Mouse (Mus musculus) lung, adult 2 months (tissue): ENCODE results near the gene Sergef. TPM values are rescaled to one million over a fixed set of nuclear protein-coding genes. Genes with fewer than 3 reads are reported as not detected.
"Not testable (repeated sequence)": the region's sequence is repeated elsewhere in the genome, so short reads cannot be mapped to it uniquely, and the experiment has no call there.

Experiments
- DNase-seq: peaks from one replicate; pipeline ENCODE4 v3.0.0; 2022
- H3K4me1 ChIP-seq: fragments of 200-500 bp; 2 replicates; pipeline ENCODE4 v1.6.1; 2011; ENCODE audit warnings: low read length; ENCODE audit not compliant: control insufficient read depth, insufficient read depth
- H3K4me3 ChIP-seq: fragments of 200-500 bp; replicated peaks from 2 replicates; pipeline ENCODE3; 2011; ENCODE audit warnings: low read depth, mild to moderate bottlenecking, control low read depth, low read length; ENCODE audit errors: extremely low read depth
- CTCF ChIP-seq: fragments of 200-500 bp; IDR thresholded peaks from 2 replicates; pipeline ENCODE4 v1.5.1; 2011; ENCODE audit warnings: mild to moderate bottlenecking, low read length, control low read depth; ENCODE audit not compliant: insufficient read depth
- POLR2A ChIP-seq: fragments of 200-500 bp; IDR thresholded peaks from 2 replicates; pipeline ENCODE4 v1.6.1; 2011; ENCODE audit warnings: low read depth, mild to moderate bottlenecking, control low read depth, low read length, borderline replicate concordance; ENCODE audit errors: extremely low read depth
- WGBS: fragments of 180-500 bp; shearing (Covaris S2); methylation state at CpG from one replicate; pipeline ENCODE4 v1.1.7; 2018; 5-methylcytosine and 5-hydroxymethylcytosine counted together
- polyA plus RNA-seq: library from polyadenylated mRNA; depleted of rRNA; stranded (reverse); fragments of >200 nt; gene quantifications from 2 replicates; pipeline ENCODE4 v1.2.3, GENCODE M21; 2012

Sergef gene
- polyA plus RNA-seq, 1 experiment = 9.5 TPM

DNA sequence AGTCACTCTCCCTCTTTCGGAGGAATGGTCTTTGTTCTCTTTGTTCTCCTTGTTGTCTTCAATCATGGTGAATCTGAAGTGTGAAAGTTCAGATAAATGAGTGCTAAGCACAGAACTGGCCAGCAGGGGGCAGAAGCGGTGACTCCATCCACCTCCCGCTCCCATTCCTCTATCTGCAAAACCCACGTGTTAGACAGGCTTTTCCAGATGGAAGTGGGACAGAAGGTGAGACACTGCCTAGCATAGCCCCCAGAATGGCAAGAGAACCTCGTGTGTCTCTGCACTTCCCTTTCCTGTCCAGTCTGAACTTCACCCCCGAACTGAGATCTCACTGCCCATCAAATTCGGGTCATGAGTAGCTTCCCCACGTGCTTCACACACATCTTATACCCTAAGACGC lies 25.6 kb upstream of the Sergef start:
- Histone ChIP-seq H3K4me3 (no peak overlapping the region), H3K4me1 (no peaks in the 10 kb centered on the region)
- TF ChIP-seq CTCF (peak; percentile 51), POLR2A (no peak)
- 31% methylated on average over 9 of the region's 9 CpGs for WGBS
- DNase-seq = peak; percentile 8

DNA sequence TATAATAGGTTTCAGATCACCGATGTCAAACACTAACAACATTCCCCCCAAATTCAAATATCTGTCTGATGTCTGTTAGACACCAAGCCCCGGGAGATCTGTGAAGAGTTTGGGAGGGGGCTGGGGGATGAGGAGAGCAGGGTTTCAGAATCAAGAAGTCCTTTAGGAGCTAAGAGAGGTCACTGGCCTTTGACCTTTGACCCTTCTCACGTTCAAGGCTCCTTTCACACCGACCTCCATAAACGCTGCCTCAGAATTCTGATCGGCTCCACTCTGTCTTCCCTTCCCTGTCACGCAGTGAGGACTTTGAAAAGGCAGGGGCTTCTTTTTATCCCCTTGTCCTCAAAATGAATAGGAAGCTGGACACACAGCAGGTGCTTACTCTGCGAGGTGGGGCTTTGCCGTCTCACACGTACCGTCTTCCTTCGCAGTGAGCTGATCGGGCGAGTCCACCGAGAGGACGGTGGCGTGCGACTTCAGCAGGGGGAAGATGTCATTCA lies 22.0 kb upstream of the Sergef start:
- no peak for DNase-seq

DNA sequence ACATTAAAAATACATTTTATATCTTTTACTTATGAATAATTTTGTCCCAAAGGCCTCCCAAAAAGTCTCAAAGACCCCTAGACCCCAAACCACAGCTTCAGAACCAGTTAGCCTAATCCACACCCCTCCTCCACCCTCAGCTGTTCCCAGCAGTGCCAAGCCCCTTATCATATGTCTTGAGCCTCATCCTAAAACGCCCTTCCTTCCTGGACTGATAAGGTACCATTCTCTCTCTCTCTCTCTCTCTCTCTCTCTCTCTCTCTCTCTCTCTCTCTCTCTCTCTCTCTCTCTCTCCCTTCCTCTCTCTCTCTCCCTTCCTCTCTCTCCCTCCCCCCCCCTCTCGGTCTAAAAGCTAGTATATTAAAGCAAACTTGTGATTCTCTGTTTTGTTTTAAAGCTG lies 12.7 kb upstream of the Sergef start:
- Histone ChIP-seq H3K4me3 (no peak overlapping the region), H3K4me1 (no peaks in the 10 kb centered on the region)
- WGBS = 44% methylated on average over 2 of the region's 2 CpGs
- TF ChIP-seq POLR2A (no peak), CTCF (no peak)
- DNase-seq = no peak

More for the DNA sequence above, 22.0 kb upstream of the Sergef start:
- Histone ChIP-seq H3K4me3 (no peak overlapping the region), H3K4me1 (no peaks in the 10 kb centered on the region)
- no peak for TF ChIP-seq POLR2A
- no peak for TF ChIP-seq CTCF
- 55% methylated on average over 18 of the region's 18 CpGs for WGBS

DNA sequence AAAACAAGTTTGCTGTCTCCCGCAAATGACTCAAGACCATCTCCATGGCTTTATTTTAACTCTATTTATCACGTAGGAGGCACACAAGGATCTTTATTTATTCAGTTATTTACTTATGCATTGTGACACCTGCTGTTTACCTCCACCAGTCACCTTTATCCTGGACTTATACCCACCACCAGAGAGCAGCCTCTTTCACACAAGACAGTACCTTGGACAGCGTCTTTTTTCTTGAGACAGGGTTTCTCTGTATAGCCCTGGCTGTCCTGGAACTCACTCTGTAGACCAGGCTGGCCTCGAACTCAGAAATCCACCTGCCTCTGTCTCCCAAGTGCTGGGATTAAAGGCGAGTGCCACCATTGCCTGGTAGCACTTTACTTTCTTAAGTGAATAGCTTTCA lies 10.6 kb upstream of the Sergef start:
- not testable (repeated sequence) for DNase-seq, H3K4me1 ChIP-seq, H3K4me3 ChIP-seq
- 38% methylated on average over 5 of the region's 5 CpGs for WGBS

DNA sequence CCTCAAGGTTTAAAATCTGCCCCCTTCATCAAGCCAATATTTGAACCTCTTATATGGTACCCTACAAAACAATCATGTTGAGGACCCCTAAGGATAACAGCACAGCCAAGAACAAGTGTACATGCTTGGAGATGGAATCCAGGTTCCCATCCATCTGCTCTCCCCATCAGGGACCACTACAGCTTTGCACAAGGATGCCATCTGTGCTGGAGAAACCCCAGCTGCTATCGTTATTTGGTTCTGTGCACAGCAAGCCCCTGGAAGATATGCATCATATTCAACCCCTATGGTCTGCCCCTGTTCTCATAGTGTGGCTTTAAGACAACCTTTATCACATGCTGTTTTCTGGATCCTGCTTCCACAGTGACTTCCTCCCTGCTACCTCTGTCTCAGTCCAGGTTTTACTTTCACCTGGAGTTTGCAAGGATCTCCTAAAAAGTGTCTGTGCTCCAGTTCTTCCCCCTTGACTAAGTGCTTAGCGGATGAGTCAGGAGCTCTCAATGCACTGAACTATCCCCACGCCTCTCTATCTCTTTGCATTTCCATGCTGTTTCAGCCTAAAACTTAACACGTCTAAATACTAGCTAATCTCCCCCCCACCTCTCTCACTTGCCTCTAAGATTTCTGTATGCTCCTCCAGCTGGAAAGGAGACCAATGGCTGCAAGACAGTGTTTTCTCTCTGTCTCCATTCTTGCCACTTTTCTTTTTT lies 9.0 kb upstream of the Sergef start:
- TF ChIP-seq CTCF (no peak), POLR2A (no peak)
- 66% methylated on average over 4 of the region's 4 CpGs for WGBS
- Histone ChIP-seq H3K4me3 (no peak overlapping the region), H3K4me1 (no peaks in the 10 kb centered on the region)
- DNase-seq = no peak

DNA sequence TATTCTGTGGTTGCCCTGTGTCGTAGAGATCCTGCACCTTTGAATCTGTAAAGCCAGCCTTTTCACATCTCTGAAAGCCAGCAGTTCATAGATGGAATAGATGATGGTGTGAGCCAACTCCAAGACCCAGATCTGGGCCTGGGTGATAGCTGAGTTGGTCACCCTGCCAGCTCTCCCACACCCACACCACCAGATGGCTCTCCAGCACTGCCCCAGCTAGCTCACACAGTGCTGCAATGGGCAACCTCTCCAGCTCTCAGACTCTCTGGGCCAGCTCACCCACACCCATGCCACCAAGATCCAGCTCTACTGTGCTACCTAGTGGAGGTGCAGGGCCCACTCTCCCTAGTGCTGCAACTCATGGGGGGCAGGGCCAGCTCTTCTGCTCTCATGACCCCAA lies 3.6 kb upstream of the Sergef start:
- TF ChIP-seq CTCF = no peak
- no peak for TF ChIP-seq POLR2A
- H3K4me1 ChIP-seq = peaks cover 6% of the 10 kb centered on the region
- DNase-seq = no peak
- WGBS = 85% methylated on average over 1 of the region's 1 CpGs
- H3K4me3 ChIP-seq = no peak overlapping the region

DNA sequence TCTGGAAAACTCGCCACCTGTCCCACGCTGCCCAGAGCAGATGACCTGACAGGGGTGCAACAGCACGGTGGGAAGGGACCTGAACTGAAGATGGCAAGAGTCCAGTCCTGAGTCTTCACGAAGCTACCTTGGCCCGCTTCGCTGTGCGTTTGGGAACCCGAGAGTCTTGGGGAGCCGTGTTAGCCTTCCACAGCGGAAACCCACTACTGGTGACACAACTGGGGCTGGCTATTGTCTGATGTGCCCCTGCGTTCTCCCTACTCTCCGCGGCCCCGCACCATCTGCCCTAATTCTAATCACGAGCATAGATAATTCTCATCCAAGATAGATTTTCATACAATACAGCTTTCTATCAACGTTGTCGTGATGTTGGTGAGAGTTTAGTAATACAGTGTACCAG lies 455 bp upstream of the Sergef start:
- TF ChIP-seq POLR2A (no peak), CTCF (no peak)
- Histone ChIP-seq H3K4me1 (peaks cover 6% of the 10 kb centered on the region), H3K4me3 (peak overlapping the region; percentile 62)
- no peak for DNase-seq
- 12% methylated on average over 17 of the region's 17 CpGs for WGBS

DNA sequence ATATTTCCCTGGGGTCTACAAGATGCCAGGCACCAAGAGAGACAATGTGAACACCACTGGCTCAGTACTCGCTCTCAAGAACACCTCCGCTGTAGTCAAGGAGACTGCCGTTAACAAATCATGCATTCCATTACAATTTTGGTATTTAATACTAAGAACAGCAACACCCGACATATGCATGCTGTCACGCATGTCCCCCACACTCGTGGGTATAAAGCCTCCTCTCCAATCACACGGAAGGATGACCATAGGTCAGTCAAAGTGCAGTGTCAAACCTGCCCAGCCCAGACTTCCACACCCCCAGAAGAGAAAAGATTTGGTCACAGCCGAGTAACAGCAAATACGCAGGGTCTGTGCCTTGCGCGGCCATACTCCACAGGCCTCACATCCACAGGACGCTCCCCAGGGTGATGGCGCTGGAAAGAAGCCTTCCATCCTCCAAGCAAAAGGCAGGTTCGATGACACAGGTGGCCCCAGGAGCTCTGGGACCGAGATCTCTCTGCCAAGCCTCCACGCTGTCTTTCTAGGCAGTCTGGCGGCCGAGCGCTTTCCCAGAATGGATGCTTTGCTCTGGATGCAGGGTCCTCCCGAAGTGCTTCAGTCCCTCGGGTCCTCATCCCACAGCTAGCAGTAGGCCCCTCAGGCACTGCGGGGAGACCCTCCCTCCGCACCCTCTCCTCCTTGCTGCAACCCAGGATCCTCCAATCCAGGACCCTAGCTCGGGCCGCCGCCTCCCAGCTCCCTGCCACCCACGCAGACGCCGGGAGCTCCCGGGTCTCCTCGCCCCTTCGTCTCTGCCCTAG lies 517 bp downstream of the Sergef start:
- Histone ChIP-seq H3K4me1 (peaks cover 6% of the 10 kb centered on the region), H3K4me3 (peak overlapping the region; percentile 62)
- WGBS = 14% methylated on average over 32 of the region's 32 CpGs
- TF ChIP-seq CTCF (no peak), POLR2A (no peak)
- peak; percentile 10 for DNase-seq

DNA sequence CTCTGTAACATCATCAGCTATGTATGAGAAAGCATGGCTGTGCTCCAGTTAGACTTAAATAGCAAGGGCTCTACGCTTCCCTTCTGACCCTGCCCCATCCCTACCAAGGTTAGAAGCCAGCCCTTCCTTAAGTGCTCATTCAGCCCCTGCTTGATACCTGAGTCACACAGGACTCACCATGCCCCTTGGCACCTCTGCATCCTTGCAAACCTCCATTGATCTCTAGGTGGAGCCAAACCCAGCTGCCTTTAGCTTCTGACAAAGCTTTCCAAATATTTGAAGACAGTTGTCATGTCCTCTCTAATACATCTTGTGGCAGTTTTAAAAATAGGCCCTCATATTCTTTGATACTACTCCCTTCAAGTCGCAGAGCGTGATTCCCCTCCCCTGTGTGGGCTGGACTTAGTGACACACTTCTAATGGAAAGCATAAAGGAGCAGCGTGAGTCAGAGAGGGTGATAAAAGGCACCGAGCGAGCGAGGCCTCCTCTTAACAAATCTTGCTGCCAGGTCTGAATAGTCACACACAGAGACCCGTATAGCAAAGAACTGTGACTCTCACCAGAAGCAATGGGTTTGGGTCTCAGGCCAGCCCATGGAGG lies 11.1 kb downstream of the Sergef start:
- no peak for DNase-seq
- H3K4me3 ChIP-seq = no peak overlapping the region
- TF ChIP-seq CTCF (no peak), POLR2A (no peak)
- 57% methylated on average over 8 of the region's 8 CpGs for WGBS
- no peaks in the 10 kb centered on the region for H3K4me1 ChIP-seq
